Mouse (Mus musculus): ENCODE data around the gene Gm5134. TPM values are rescaled to one million over a fixed set of nuclear protein-coding genes. Genes with fewer than 3 reads are reported as not detected.

Gene Gm5134
- total and polyA plus RNA-seq, 3 experiments = not detected

GRCm38 (mm10) chr10:75919026-75919425, 35.3 kb upstream of the Gm5134 start:
- no peak overlapping the region for H3K27ac ChIP-seq

GRCm38 (mm10) chr10:75921026-75921725, 33.1 kb upstream of the Gm5134 start, which contains the start of gene Smarcb1:
Gene Smarcb1, minus strand, starts transcription at chr10:75921617.
- H3K36me3 ChIP-seq (ENCODE audit: control insufficient read depth, insufficient read depth, low read length) = no peaks in the 10 kb centered on the region
- peak; percentile 96 to 97 for DNase-seq
- intact Hi-C loops (cut with DNase I) = loop anchor here (2.0 kb wide), 2 partner anchors 20 to 30 kb away; no protein-coding TSS in a partner anchor
- H3K27ac ChIP-seq = peak within 1 kb of the TSS; percentile 91
- under 1% methylated on average over 76 of the region's 76 CpGs for WGBS
- H3K27me3 ChIP-seq (ENCODE audit: control insufficient read depth, insufficient read depth, low read length) = no peaks in the 10 kb centered on the region
- H3K79me2 ChIP-seq (replicated peaks; ENCODE audit: control insufficient read depth, insufficient read depth, low read length) = peaks cover 2% of the 10 kb centered on the region
- peak; percentile 56 for TF ChIP-seq POLR2A (IDR thresholded peaks at IDR 0.05; ENCODE audit: insufficient read depth, low read depth, low read length)
- no peak for TF ChIP-seq EP300 (IDR thresholded peaks at IDR 0.05; ENCODE audit: insufficient read depth, low read depth, low read length)
- no peak for TF ChIP-seq CTCF (IDR thresholded peaks at IDR 0.05)
- peak within 1 kb of the TSS; percentile 97 for H3K4me3 ChIP-seq
- peaks cover 5% of the 10 kb centered on the region for H3K4me1 ChIP-seq (ENCODE audit: control insufficient read depth, insufficient read depth, low read length)
- H3K9ac ChIP-seq (ENCODE audit: low read depth, low read length) = peak within 1 kb of the TSS; percentile 92

More at GRCm38 (mm10) chr10:75919026-75919425, 35.3 kb upstream of the Gm5134 start:
- intact Hi-C loops (cut with DNase I) = no loop called here
- Histone ChIP-seq H3K4me1 (ENCODE audit: control insufficient read depth, insufficient read depth, low read length) (peaks cover 5% of the 10 kb centered on the region), H3K79me2 (replicated peaks; ENCODE audit: control insufficient read depth, insufficient read depth, low read length) (peaks cover 2% of the 10 kb centered on the region), H3K36me3 (ENCODE audit: control insufficient read depth, insufficient read depth, low read length) (no peaks in the 10 kb centered on the region), H3K9ac (ENCODE audit: low read depth, low read length) (no peak overlapping the region), H3K27me3 (ENCODE audit: control insufficient read depth, insufficient read depth, low read length) (no peaks in the 10 kb centered on the region), H3K4me3 (no peak overlapping the region)
- no peak for DNase-seq
- 87% methylated on average over 5 of the region's 5 CpGs for WGBS
- TF ChIP-seq EP300 (IDR thresholded peaks at IDR 0.05; ENCODE audit: insufficient read depth, low read depth, low read length) = no peak
- TF ChIP-seq CTCF (IDR thresholded peaks at IDR 0.05) = no peak
- no peak for TF ChIP-seq POLR2A (IDR thresholded peaks at IDR 0.05; ENCODE audit: insufficient read depth, low read depth, low read length)

- H3K27me3 ChIP-seq (ENCODE audit: control insufficient read depth, insufficient read depth, low read length) = no peaks in the 10 kb centered on the region
- TF ChIP-seq CTCF (IDR thresholded peaks at IDR 0.05) (no peak), POLR2A (IDR thresholded peaks at IDR 0.05; ENCODE audit: insufficient read depth, low read depth, low read length) (peak; percentile 46; the same call in 1 of the 2 replicates)
- H3K4me1 ChIP-seq (ENCODE audit: control insufficient read depth, insufficient read depth, low read length) = peaks cover 5% of the 10 kb centered on the region
- no peak for DNase-seq
- H3K4me3 ChIP-seq = peak overlapping the region; percentile 97
- H3K79me2 ChIP-seq (replicated peaks; ENCODE audit: control insufficient read depth, insufficient read depth, low read length) = peaks cover 2% of the 10 kb centered on the region
- intact Hi-C loops (cut with DNase I) = loop anchor here (2.0 kb wide), 2 partner anchors 21 to 29 kb away; no protein-coding TSS in a partner anchor
- 5% methylated on average over 22 of the region's 22 CpGs for WGBS
- H3K9ac ChIP-seq (ENCODE audit: low read depth, low read length) = peak overlapping the region; percentile 90
- H3K36me3 ChIP-seq (ENCODE audit: control insufficient read depth, insufficient read depth, low read length) = no peaks in the 10 kb centered on the region
- peak overlapping the region; percentile 91 for H3K27ac ChIP-seq
These were observed 32.4 kb upstream of the Gm5134 start for GRCm38 (mm10) chr10:75921726-75922560.

- Histone ChIP-seq H3K27me3 (ENCODE audit: control insufficient read depth, insufficient read depth, low read length) (no peaks in the 10 kb centered on the region), H3K36me3 (ENCODE audit: control insufficient read depth, insufficient read depth, low read length) (no peaks in the 10 kb centered on the region), H3K27ac (no peak overlapping the region), H3K4me1 (ENCODE audit: control insufficient read depth, insufficient read depth, low read length) (peaks cover 5% of the 10 kb centered on the region), H3K79me2 (replicated peaks; ENCODE audit: control insufficient read depth, insufficient read depth, low read length) (no peaks in the 10 kb centered on the region; the same call in 1 of the 2 replicates), H3K4me3 (no peak overlapping the region), H3K9ac (ENCODE audit: low read depth, low read length) (no peak overlapping the region)
- no peak for DNase-seq
- WGBS = 49% methylated on average over 2 of the region's 2 CpGs
- intact Hi-C loops (cut with DNase I) = no loop called here
- TF ChIP-seq EP300 (IDR thresholded peaks at IDR 0.05; ENCODE audit: insufficient read depth, low read depth, low read length) (no peak), CTCF (IDR thresholded peaks at IDR 0.05) (peak; percentile 46)
These were observed 30.0 kb upstream of the Gm5134 start for GRCm38 (mm10) chr10:75924324-75924723.

- H3K4me1 ChIP-seq (ENCODE audit: control insufficient read depth, insufficient read depth, low read length) = peaks cover 7% of the 10 kb centered on the region
- H3K4me3 ChIP-seq = no peak overlapping the region
- H3K27me3 ChIP-seq (ENCODE audit: control insufficient read depth, insufficient read depth, low read length) = no peaks in the 10 kb centered on the region
- no peaks in the 10 kb centered on the region for H3K36me3 ChIP-seq (ENCODE audit: control insufficient read depth, insufficient read depth, low read length)
- 74% methylated on average over 13 of the region's 13 CpGs for WGBS
- no peak overlapping the region for H3K27ac ChIP-seq
- TF ChIP-seq POLR2A (IDR thresholded peaks at IDR 0.05; ENCODE audit: insufficient read depth, low read depth, low read length) (no peak), EP300 (IDR thresholded peaks at IDR 0.05; ENCODE audit: insufficient read depth, low read depth, low read length) (no peak), CTCF (IDR thresholded peaks at IDR 0.05) (no peak)
- intact Hi-C loops (cut with DNase I) = no loop called here
- no peak for DNase-seq
- H3K9ac ChIP-seq (ENCODE audit: low read depth, low read length) = no peak overlapping the region
- no peaks in the 10 kb centered on the region for H3K79me2 ChIP-seq (replicated peaks; ENCODE audit: control insufficient read depth, insufficient read depth, low read length)
These were observed 27.9 kb upstream of the Gm5134 start for GRCm38 (mm10) chr10:75926396-75926795.
